ENCODE assay signal across 34 mouse cellular contexts in genomic region chr1:58194317-58194716, GRCm38 (mm10). TPM values are rescaled to one million over a fixed set of nuclear protein-coding genes. Genes with fewer than 3 reads are reported as not detected.
"Had no signal": no experiment of that assay in that cellular context is flagged by ENCODE, and none has a peak within 500 bp of the region (broad histone marks: within the 10 kb centered on the region; RNA-seq: fewer than 3 reads in every experiment).

No protein-coding gene starts in this region.

- H3K27me3 ChIP-seq: limb, embryonic 12.5 days; limb, embryonic 13.5 days; limb, embryonic 15.5 days; liver, embryonic 12.5 days; liver, embryonic 13.5 days; liver, embryonic 15.5 days; lung, embryonic 15.5 days; midbrain, embryonic 12.5 days; midbrain, embryonic 13.5 days; midbrain, embryonic 15.5 days had no signal

- H3K4me3 ChIP-seq: limb, embryonic 10.5 days; limb, embryonic 12.5 days; limb, embryonic 13.5 days; limb, embryonic 15.5 days; liver, embryonic 12.5 days; liver, embryonic 13.5 days; liver, embryonic 15.5 days; lung, embryonic 15.5 days; megakaryocyte, embryonic 14.5 days; midbrain, embryonic 10.5 days; midbrain, embryonic 12.5 days; midbrain, embryonic 13.5 days; midbrain, embryonic 15.5 days; myocyte had no signal

- H3K9ac ChIP-seq: limb, embryonic 12.5 days; limb, embryonic 13.5 days; limb, embryonic 15.5 days; liver, embryonic 12.5 days; liver, embryonic 13.5 days; liver, embryonic 14.5 days; liver, embryonic 15.5 days; liver, postnatal 0 days; lung, embryonic 14.5 days; lung, embryonic 15.5 days; midbrain, embryonic 12.5 days; midbrain, embryonic 13.5 days; midbrain, embryonic 15.5 days had no signal

- ATAC-seq: liver, embryonic 12.5 days; liver, postnatal 0 days; lung, postnatal 0 days; midbrain, embryonic 13.5 days; midbrain, embryonic 15.5 days; midbrain, embryonic 16.5 days had no signal

- H3K9me3 ChIP-seq: limb, embryonic 10.5 days; limb, embryonic 12.5 days; limb, embryonic 13.5 days; limb, embryonic 15.5 days; liver, embryonic 12.5 days; liver, embryonic 13.5 days; liver, embryonic 15.5 days; lung, embryonic 15.5 days; megakaryocyte, embryonic 14.5 days; midbrain, embryonic 10.5 days; midbrain, embryonic 12.5 days; midbrain, embryonic 13.5 days; midbrain, embryonic 15.5 days had no signal

- H3K36me3 ChIP-seq: limb, embryonic 10.5 days; limb, embryonic 12.5 days; limb, embryonic 13.5 days; limb, embryonic 15.5 days; liver, embryonic 12.5 days; liver, embryonic 13.5 days; liver, embryonic 15.5 days; lung, embryonic 15.5 days; midbrain, embryonic 10.5 days; midbrain, embryonic 12.5 days; midbrain, embryonic 13.5 days; midbrain, embryonic 15.5 days had no signal

- H3K4me2 ChIP-seq: limb, embryonic 12.5 days; limb, embryonic 13.5 days; limb, embryonic 15.5 days; liver, embryonic 11.5 days; liver, embryonic 12.5 days; liver, embryonic 13.5 days; liver, embryonic 15.5 days; lung, embryonic 14.5 days; lung, embryonic 15.5 days; midbrain, embryonic 11.5 days; midbrain, embryonic 12.5 days; midbrain, embryonic 13.5 days; midbrain, embryonic 15.5 days had no signal

- H3K4me1 ChIP-seq: limb, embryonic 12.5 days; liver, embryonic 12.5 days; liver, embryonic 13.5 days; liver, embryonic 15.5 days; lung, embryonic 15.5 days; megakaryocyte, embryonic 14.5 days; midbrain, embryonic 12.5 days; midbrain, embryonic 13.5 days; midbrain, embryonic 15.5 days had no signal

- H3K27ac ChIP-seq: limb, embryonic 10.5 days; limb, embryonic 12.5 days; limb, embryonic 13.5 days; limb, embryonic 15.5 days; liver, embryonic 12.5 days; liver, embryonic 13.5 days; liver, embryonic 14.5 days; liver, embryonic 15.5 days; lung, embryonic 15.5 days; macrophage; midbrain, embryonic 10.5 days; midbrain, embryonic 12.5 days; midbrain, embryonic 13.5 days; midbrain, embryonic 15.5 days had no signal

- DNase-seq: left cerebral cortex, postnatal 4 days; liver; liver, embryonic 13.5 days; liver, postnatal 0 days; lung, adult 2 months; lung, embryonic 14.5 days; lung, postnatal 10 days; lung, postnatal 14 days; lung, postnatal 4 days; midbrain, embryonic 14.5 days had no signal

RNA-seq across cellular contexts. Expression of gene Aox4, which starts 15.9 kb away (rescaled TPM):
- total RNA-seq: liver, adult 2 months; megakaryocyte progenitor cell, adult 5-6 weeks; megakaryocyte, adult 5-6 weeks; megakaryocyte-erythroid progenitor cell, adult 5-6 weeks; monocyte, adult 5-6 weeks had no signal
- polyA plus RNA-seq: liver, adult 2 months; liver, postnatal 0 days; macrophage; midbrain, embryonic 11.5 days; midbrain, embryonic 12.5 days; myocyte had no signal
